Mouse (Mus musculus) liver, adult 2 months (tissue): ENCODE results near the gene Csf1.

Experiments used
- CTCF ChIP-seq: fragments of 200-500 bp; IDR thresholded peaks from 2 replicates; pipeline ENCODE4 v1.5.1; 2011; ENCODE audit warnings: low read depth, low read length, control low read depth
- POLR2A ChIP-seq: fragments of 200-500 bp; IDR thresholded peaks from 2 replicates; pipeline ENCODE4 v1.6.1; 2011; ENCODE audit warnings: low read length, control low read depth; ENCODE audit not compliant: insufficient read depth; ENCODE audit errors: extremely low read depth

DNA sequence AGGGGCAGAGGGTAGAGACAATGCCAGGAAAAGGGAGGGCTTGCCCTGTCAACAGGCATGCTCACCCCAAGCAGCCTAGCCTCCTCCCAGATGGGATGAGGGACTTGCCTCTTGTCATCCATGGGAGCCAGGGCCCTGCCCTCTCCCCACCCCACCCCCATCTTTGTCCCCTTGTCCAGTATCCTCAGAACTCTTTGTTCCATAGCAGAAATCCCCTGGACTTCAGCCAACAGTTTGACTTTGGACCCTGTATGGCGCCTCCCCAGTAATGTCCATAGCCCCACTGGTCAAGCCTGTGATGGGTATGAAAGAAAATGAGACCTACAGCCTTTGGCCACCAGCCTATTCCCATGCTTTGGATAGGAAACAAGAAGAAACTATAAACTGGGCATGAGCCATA is 16.6 kb downstream of the Csf1 start:
- TF ChIP-seq CTCF, result no peak
- no peak for TF ChIP-seq POLR2A
